Mouse (Mus musculus): ENCODE data around the gene Gnao1.

Gene Gnao1

DNA sequence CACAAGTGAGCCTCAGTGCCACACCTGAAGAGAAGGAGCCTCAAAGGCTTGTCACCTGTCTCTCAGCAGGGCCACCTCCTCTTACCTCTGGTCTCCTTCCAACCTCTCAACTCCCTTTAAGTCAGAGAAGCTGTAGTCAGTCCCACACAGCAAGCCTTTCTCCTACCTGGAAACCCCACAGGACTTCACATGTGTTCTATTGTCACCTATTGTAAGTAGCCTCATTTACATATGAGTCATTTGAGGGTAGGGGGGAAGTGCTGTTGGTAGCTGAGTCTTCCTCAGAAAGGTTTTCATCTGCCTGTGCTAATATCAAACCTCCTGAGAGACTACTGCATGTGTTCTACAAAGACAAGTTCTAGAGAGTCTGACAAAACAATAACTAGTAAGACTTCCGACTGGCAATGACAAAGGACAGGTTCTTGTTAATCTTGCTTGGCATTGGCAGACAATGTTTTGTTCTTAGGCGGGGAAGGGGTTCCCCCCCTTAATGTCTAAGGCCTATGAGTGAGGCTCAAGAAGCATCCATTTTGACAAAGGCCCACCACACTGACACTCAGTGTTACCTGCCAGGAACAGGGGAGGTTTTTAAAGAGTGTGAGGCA lies 200.4 kb downstream of the Gnao1 start:
- no peak for DNase-seq (ENCODE audit: low spot score)

DNA sequence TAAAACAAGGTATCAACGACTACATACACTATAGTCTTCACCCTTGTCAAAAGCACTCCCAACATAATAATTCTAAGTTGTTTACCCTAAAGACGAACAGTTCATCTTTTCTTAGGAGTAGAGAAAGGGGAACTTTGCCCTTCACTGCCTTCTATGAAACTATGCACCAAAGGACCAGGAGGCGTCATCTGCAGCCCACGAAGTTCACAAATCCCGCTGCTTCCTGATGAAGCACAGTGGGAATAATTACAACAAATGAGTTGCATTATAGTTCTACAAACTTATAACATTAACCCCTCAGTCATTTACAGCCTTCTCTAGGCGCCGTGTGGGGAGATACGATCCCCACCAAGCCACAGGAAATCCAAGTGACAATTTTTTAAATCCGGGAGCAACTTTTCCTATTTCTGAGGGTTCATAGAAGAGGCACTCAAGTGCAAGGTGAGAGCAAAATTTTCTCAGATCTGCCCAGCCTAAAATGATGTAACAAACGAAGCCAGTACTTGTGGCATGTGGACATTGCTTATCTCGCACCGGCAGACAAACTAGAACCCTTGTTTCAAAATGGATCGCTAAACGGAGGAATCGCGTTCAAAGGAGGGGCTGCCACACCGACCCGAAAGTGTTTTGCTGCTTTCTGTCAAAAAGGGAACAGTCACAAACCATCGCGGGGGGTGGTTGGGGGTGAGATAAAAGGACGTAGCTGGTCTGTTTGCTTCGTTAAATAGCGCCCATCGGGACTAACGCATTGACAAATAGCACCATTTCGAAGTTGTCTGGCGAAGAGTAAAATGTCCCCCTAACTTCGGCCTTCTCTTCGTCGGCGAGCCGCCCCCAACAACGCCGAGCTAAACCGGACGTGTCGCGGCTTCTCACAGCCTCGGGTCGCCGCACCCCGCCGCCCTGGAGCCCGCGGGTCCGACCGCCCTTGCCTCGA lies 201.6 kb downstream of the Gnao1 start:
- DNase-seq (ENCODE audit: low spot score) = no peak

DNA sequence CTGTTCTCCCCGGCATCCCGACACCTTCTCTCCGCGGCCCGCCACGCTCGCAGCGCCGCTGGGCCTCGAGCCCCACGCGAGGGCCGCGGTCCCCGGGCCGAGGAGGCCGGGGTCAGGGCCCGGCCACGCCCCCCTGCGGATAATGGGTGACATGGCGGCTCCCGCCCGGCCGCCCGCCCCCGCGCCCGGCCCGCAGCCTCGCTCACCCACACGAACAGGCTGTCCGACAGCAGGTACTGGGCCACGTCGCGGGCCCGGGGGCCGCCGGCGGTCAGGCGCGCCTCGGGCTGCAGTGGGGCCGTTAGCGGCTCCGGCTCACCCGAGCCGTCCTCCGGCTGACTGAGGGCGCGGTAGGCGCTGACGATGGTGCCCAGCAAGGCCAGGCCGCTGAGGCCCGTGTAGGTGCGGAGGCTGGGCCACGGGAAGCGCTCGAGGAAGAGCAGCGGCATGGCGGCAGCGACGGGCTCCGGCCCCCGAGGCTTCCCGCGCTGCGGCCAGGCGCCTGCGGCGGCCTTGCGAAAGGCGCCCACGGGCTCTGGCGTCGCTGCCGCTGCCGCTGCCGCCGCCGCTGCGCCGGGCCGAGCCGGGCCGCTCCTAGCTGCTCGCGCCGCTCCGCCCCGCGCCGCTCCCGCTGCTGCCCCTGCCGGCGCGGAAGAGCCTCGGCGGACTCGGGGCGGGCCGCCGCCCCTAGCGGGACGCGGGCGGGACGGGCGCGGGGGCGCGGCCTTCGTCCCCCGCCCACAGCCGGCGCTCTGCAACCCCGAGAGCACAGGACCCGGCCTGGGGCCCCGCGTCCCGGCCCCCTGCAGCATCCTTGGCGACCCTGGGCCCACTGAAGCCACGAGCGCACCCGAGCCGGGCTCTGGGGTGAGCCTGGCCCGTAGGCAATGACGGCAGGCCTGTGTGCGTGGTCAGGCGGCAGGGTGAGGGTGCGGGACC lies 202.5 kb downstream of the Gnao1 start, which contains the start of gene Amfr:
TSS of gene Amfr (minus strand) at position 830 of the 939 bp plus-strand sequence.
- no peak for DNase-seq (ENCODE audit: low spot score)

DNA sequence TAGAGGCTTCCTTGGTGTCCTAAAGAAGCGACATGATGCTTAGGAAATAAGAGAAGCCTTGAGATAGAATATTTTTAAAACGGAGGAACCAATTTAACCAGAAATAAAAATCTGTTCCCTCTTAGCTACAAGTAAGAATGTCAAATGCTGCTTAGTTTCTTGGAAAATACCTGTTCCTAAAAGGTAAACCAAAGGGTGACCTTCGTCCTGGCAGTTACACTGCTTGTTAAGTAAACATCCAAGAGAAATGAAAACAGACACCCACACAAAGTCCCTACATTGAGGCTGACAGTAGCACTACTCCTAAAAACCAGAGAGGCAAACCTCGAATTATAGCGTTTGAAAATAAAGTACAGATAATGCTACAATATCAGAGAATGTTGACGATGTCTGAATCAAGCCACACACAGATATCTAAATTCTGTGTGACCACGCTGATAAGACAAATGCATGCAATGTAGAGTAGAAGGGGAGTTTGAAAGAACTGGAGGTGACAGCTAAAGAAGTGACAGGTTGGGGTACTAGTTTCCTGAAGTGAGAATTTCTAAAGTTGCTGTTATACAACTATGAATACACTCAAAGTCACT lies 203.4 kb downstream of the Gnao1 start:
- no peak for DNase-seq (ENCODE audit: low spot score)
